Mouse (Mus musculus) bone marrow macrophage, adult 2 months (primary cell): ENCODE measurements around the gene Mtch2. TPM values are rescaled to one million over a fixed set of nuclear protein-coding genes. Genes with fewer than 3 reads are reported as not detected.
"Not testable (repeated sequence)": the region's sequence is repeated elsewhere in the genome, so short reads cannot be mapped to it uniquely, and the experiment has no call there.

ENCODE experiments used
- H3K27ac ChIP-seq: 2 replicates; pipeline ENCODE4 v1.5.1; 2012; ENCODE audit warnings: low read depth, low read length; ENCODE audit not compliant: insufficient read depth
- H3K4me1 ChIP-seq: 2 replicates; pipeline ENCODE4 v1.6.1; 2012; ENCODE audit warnings: low read length; ENCODE audit not compliant: control insufficient read depth, insufficient read depth
- H3K4me3 ChIP-seq: 2 replicates; pipeline ENCODE4 v1.5.1; 2012; ENCODE audit warnings: mild to moderate bottlenecking, low read length, moderate library complexity; ENCODE audit not compliant: insufficient read depth
- CTCF ChIP-seq: IDR thresholded peaks from 2 replicates; pipeline ENCODE4 v1.5.1; 2012; ENCODE audit warnings: low read depth, mild to moderate bottlenecking, low read length, moderate library complexity
- POLR2A ChIP-seq: IDR thresholded peaks from 2 replicates; pipeline ENCODE4 v1.6.1; 2012; ENCODE audit warnings: mild to moderate bottlenecking, low read depth, low read length, borderline replicate concordance
- polyA plus RNA-seq: library from polyadenylated mRNA; stranded (reverse); fragments of >200 nt; gene quantifications from 2 replicates; pipeline ENCODE4 v1.2.4, GENCODE M21; 2012; ENCODE audit not compliant: missing spikeins, insufficient read depth, insufficient read length

The Mtch2 gene
- polyA plus RNA-seq, 1 experiment: 106 TPM

DNA sequence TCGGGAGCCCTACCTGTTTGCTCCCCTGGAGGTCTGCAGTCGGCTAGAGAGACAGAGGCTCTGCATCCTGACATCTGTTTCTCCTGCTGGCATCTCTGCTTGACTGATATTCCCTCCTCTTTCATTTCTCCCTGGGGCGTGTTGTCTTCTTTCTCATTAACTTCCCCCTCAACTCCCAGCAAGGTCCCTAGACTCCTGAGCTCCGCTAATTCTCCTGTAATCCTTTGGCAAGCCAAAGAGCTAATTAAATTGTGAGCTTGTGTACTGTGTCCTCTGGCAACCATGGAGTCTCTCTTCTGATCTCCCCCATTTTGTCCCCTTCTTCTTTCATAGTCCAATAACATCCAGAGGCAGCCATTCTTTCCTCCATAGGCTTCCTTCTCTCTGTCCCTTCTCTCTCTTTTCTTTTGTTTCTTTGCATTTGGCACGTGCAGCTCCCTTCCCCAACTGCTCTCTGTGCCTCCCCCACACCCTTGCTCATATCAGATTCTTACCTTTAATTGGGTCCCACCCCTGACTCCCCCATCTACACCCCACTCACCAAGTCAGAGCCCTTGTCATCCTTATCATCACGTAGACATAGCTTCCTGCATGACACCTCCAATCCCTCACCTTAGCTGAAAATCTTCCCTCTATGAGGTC lies 33.3 kb downstream of the Mtch2 start:
- no peak overlapping the region for H3K27ac ChIP-seq
- no peak for TF ChIP-seq CTCF
- TF ChIP-seq POLR2A: no peak
- H3K4me1 ChIP-seq: no peaks in the 10 kb centered on the region
- no peak overlapping the region for H3K4me3 ChIP-seq

DNA sequence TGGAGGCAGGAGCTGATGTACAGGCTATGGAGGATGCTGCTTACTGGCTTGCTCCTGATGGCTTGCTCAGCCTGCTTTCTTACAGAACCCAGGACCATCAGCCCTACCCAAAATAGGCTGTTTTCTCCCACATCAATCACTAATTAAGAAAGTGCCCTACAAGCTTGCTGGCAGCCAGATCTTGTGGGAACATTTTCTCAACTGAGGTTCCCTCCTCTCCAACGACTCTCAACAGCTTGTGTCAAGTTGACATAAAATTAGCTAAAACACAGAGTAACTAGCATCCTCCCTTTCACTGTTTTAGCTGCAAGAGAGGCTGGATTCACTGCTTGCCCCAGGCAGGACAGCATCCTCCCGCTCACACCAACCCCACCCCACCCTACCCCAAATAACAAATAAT lies 34.9 kb downstream of the Mtch2 start:
- Histone ChIP-seq H3K4me3 (no peak overlapping the region), H3K27ac (no peak overlapping the region), H3K4me1 (no peaks in the 10 kb centered on the region)
- TF ChIP-seq POLR2A (no peak), CTCF (no peak)

DNA sequence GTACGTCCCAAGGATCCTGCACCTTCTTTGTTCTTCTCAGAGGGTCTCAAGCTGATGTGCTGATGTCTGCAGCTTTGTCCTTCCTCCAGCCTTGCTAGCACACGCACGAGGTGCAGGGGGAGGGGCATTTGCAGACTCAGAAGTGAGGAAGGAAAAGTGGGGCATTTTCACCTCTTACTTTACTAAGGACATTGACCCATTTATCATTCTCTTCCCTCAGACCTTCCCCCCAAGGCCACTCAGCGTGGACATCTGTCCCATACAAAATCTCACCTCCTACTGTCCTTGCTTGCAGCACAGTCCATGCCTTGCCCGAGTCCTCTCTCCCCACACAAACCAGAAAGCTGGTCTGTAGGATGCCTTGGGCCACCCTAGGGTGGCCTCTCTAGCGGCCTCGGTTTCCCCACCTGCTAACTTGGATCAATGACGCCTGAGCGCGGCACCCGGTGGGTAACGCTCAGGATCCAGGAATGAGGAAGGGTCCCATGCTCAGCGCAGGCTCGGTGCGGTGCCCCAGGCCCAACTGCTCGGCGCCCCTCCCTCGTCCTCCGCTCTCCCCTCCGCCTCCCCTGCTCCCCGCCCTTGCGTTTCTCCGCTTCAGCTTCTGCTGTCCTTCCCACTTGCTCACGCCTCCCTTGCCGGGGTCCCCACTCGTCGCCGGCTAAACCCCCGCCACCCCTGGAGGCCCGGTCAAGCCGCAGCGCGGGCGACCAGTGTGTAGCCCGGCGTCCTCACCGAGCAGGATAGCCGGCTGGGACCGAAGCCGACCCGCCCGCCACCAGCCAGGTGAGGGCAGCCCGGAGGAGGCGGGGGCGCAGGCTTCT lies 38.5 kb downstream of the Mtch2 start, which contains the start of gene C1qtnf4:
TSS of gene C1qtnf4 (plus strand) at position 643 of the 824 bp plus-strand sequence.
- Histone ChIP-seq H3K4me1 (no peaks in the 10 kb centered on the region), H3K4me3 (peak within 1 kb of the TSS; percentile 11), H3K27ac (no peak within 1 kb of the TSS)
- TF ChIP-seq CTCF: no peak
- TF ChIP-seq POLR2A: no peak

DNA sequence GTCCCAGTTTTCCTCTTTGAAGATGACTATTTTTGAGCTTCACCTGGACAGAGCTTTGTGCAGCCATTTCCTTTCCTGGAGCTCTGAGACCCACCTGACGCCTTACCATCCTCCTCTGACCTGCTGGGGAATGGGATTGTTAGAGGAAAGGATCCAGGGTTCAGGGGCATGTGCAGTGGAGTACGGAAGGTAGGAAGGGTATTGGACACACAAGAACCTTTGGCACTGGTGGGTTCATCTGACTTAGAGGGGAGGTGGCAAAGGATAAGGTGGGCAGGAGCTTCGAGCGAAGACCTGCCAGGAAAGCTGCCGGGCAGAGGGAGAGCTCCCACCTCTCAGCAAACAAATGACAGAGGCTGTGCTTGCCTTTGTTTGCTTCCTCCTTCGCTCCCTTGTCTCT lies 39.5 kb downstream of the Mtch2 start:
- no peak overlapping the region for H3K4me3 ChIP-seq
- H3K4me1 ChIP-seq: no peaks in the 10 kb centered on the region
- no peak overlapping the region for H3K27ac ChIP-seq
- TF ChIP-seq CTCF (no peak), POLR2A (no peak)

DNA sequence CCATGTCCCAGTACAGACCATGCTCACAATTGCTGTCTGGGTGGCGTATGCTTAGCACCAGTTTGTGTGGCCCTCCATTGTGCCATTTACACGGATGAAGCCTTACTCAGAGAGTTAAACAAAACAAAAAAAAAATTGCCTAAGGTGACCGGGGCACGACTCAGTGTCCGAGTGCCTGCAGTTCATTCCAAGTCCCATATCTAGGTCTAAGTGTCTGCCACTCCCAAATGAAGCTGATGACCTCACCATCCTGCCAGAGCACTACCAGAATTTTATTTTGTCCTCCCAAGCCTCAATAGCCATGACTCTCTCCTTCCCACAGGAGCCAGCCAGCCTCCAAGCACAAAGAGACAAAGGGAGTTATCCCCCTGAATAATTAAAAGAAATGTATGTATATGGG lies 40.7 kb downstream of the Mtch2 start:
- TF ChIP-seq CTCF (no peak), POLR2A (no peak)
- no peak overlapping the region for H3K27ac ChIP-seq
- no peaks in the 10 kb centered on the region for H3K4me1 ChIP-seq
- H3K4me3 ChIP-seq: no peak overlapping the region

DNA sequence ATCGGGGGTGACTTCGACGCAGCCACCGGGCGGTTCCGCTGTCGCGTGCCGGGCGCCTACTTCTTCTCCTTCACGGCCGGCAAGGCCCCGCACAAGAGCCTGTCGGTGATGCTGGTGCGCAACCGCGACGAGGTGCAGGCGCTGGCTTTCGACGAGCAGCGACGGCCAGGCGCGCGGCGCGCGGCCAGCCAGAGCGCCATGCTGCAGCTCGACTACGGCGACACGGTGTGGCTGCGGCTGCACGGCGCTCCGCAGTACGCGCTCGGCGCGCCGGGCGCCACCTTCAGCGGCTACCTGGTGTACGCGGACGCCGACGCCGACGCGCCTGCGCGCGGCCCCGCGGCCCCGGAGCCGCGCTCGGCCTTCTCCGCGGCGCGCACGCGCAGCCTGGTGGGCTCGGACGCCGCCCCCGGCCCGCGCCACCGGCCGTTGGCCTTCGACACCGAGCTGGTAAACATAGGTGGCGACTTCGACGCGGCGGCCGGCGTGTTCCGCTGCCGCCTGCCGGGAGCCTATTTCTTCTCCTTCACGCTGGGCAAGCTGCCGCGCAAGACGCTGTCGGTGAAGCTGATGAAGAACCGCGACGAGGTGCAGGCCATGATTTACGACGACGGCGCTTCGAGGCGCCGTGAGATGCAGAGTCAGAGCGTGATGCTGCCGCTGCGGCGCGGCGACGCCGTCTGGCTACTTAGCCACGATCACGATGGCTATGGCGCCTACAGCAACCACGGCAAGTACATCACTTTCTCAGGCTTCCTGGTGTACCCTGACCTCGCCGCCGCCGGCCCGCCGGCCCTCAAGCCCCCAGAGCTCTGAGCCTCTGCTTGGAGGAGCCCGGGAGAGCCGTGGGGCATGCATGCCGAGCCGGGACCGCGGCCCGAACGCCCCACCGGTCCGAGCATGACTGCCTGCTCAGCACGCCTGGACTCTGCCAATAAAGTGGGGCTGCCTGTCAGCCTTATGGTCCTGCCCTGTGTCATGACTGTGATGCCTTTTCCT lies 42.9 kb downstream of the Mtch2 start:
- no peaks in the 10 kb centered on the region for H3K4me1 ChIP-seq
- H3K27ac ChIP-seq: no peak overlapping the region

DNA sequence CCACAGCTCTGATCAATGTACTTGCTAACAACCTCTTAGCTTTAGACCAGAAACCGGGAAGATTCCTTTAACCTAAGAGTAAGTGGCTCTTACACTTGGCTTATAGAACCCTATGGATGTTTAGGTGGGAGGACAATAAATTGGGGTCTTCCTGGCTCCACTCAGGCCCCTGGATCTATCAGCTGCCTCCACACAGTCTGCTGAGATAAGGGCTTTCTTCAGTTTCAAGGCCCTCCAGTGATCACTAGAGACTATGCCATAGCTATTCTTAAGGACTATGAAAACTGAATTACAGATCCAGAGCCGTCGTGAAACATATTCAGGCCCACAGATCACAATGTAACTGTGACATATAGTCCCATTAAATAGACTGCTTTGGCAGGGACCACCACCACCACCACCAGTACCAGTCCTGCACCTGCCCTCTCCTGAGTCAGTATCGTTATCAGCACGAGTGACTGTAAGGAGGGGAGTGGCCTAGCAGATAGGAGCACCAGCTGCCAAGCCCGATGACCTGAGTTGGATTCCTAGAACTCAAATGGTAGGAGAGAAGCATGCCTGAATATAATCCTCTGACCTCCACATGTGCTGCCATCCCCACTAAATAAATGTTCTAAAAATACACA lies 46.8 kb downstream of the Mtch2 start:
- Histone ChIP-seq H3K4me1 (no peaks in the 10 kb centered on the region), H3K27ac (no peak overlapping the region), H3K4me3 (no peak overlapping the region)
- TF ChIP-seq POLR2A (no peak), CTCF (no peak)

More for the DNA sequence above, 42.9 kb downstream of the Mtch2 start:
- H3K4me3 ChIP-seq: peak overlapping the region; percentile 56
- no peak for TF ChIP-seq CTCF
- TF ChIP-seq POLR2A: no peak

DNA sequence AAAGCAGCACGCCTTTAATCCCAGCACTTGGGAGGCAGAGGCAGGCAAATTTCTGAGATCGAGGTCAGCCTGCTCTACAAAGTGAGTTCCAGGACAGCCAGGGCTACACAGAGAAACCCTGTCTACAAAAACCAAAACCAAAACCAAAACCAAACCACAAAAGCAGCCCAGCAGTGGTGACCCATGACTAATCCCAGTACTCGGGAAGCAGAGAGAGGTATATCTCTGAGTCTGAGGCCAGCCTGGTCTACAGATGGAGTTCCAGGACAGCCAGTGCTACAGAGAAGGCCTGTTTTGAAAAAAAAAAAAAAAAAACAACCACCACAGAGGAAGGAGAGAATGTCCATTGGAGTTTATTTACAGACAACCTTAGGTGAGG lies 47.3 kb downstream of the Mtch2 start:
- H3K4me3 ChIP-seq, H3K4me1 ChIP-seq, H3K27ac ChIP-seq: not testable (repeated sequence)

DNA sequence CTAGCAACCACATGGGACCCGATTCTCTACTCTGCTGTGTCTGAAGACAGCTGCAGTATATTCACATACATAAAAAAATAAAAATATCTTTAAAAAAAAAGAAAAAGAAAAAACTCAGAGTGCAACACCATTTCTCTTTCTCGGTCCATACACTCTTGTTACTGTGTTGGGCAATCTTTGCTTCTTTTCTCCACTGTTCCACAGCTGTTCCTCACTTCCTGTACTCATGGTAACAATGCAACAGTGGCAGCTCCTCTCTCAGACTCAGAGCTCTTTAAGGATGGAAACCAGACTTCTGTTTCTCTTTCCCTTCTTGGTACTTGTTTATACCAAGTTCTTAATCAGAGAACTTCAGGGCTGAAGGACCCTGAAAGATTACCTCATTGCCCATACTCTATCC lies 56.4 kb downstream of the Mtch2 start:
- Histone ChIP-seq H3K27ac (peak overlapping the region; percentile 78; the same call in 1 of the 2 replicates), H3K4me1 (peaks cover 12% of the 10 kb centered on the region; the same call in 1 of the 2 replicates), H3K4me3 (peak overlapping the region; percentile 81)
- no peak for TF ChIP-seq CTCF
- no peak for TF ChIP-seq POLR2A
